Mouse (Mus musculus) heart, embryonic 14.5 days (tissue): Measurements from ENCODE around the gene Narfl. TPM values are rescaled to one million over a fixed set of nuclear protein-coding genes. Genes with fewer than 3 reads are reported as not detected.

ENCODE experiments used
- ATAC-seq: fragments of 200-750 bp; cut with Nextera tagmentation; 2 replicates; pipeline ENCODE4 v1.8.0; 2017; ENCODE audit warnings: low read depth, moderate TSS enrichment; ENCODE audit not compliant: insufficient number of reproducible peaks, insufficient read depth, low FRiP score
- H3K27ac ChIP-seq, 2 experiments: fragments of 200-500 bp in 1 of 2; fragments of 300-500 bp in 1 of 2; sonication (generic) in 1 of 2; replicated peaks in 1 of 2; 2 replicates each; pipeline ENCODE4 v1.5.1; 2012 to 2014; ENCODE audit warnings: low read depth in 2 of 2, low read length in 2 of 2, control low read depth in 1 of 2, mild to moderate bottlenecking in 1 of 2, mixed read lengths in 1 of 2; ENCODE audit not compliant: control insufficient read depth in 1 of 2, insufficient read depth in 1 of 2
- H3K27me3 ChIP-seq: fragments of 300-500 bp; sonication (generic); 2 replicates; pipeline ENCODE4 v1.6.1; 2014; ENCODE audit warnings: mild to moderate bottlenecking, low read length, control low read depth; ENCODE audit not compliant: control insufficient read depth, insufficient read depth
- H3K36me3 ChIP-seq: fragments of 300-500 bp; sonication (generic); 2 replicates; pipeline ENCODE4 v1.6.1; 2014; ENCODE audit warnings: mild to moderate bottlenecking, control low read depth, low read length, mixed read lengths; ENCODE audit not compliant: control insufficient read depth, insufficient read depth
- H3K4me1 ChIP-seq, 2 experiments: fragments of 200-500 bp in 1 of 2; fragments of 300-500 bp in 1 of 2; sonication (generic) in 1 of 2; 2 replicates each; pipeline ENCODE4 v1.6.1; 2012 to 2014; ENCODE audit warnings: low read length in 2 of 2, control low read depth in 1 of 2, mixed read lengths in 1 of 2; ENCODE audit not compliant: control insufficient read depth in 2 of 2, insufficient read depth in 2 of 2
- H3K4me2 ChIP-seq: fragments of 300-500 bp; sonication (generic); 2 replicates; pipeline ENCODE4 v1.6.1; 2014; ENCODE audit warnings: mild to moderate bottlenecking, low read length
- H3K4me3 ChIP-seq, 2 experiments: fragments of 200-500 bp in 1 of 2; fragments of 300-500 bp in 1 of 2; sonication (generic) in 1 of 2; 2 replicates each; pipeline ENCODE4 v1.5.1; 2012 to 2014; ENCODE audit warnings: low read length in 2 of 2, mild to moderate bottlenecking in 2 of 2, control low read depth in 1 of 2, low read depth in 1 of 2, moderate library complexity in 1 of 2; ENCODE audit not compliant: control insufficient read depth in 1 of 2, insufficient read depth in 1 of 2
- H3K9ac ChIP-seq: fragments of 300-500 bp; sonication (generic); 2 replicates; pipeline ENCODE4 v1.6.1; 2014; ENCODE audit warnings: mild to moderate bottlenecking, low read length
- H3K9me3 ChIP-seq: fragments of 300-500 bp; sonication (generic); 2 replicates; pipeline ENCODE4 v1.6.1; 2016; ENCODE audit warnings: low read length, control low read depth; ENCODE audit not compliant: control insufficient read depth
- WGBS: fragments of 180-500 bp; shearing (Covaris S2); extraction: QIAGEN DNeasy Blood & Tissue Kit; methylation state at CpG from one replicate; pipeline ENCODE4 v1.1.7; 2014; 5-methylcytosine and 5-hydroxymethylcytosine counted together
- polyA plus RNA-seq: library from polyadenylated mRNA; unstranded; fragments of >200 nt; fragmentation: Nextera tagmentation; extraction: Ambion mirVana; gene quantifications from 2 replicates; pipeline ENCODE4 v1.2.1, GENCODE M21; 2014

Narfl gene
- polyA plus RNA-seq, 1 experiment from 2014 or later, result 37.2 TPM

DNA sequence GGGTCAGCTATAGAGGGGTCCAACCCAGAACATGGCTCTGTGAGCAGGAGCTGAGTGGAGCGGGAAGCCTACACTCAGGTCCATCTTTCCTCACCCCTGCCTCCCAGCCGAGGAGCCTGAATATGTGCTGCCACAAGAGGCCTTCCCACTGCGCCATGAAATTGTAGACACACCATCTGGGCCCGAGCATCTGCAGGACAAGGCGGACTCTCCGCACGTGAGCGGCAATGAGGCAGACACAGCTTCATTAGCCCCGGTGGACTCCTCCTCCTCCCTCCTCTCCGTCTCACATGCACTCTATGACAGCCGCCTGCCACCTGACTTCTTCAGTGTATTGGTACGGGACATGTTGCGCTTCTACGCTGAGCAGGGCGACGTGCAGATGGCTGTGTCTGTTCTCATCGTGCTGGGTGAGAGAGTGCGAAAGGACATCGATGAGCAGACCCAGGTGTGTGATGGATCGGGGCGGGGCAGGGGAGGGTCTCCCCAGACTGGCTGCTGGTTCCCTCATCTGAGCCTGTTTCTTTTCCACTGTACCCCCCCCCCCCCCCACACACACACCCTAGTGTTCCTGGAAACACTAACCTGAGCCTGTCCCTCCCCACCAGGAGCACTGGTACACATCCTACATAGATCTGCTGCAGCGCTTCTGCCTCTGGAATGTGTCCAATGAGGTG is 54.1 kb downstream of the Narfl start:
- Histone ChIP-seq H3K4me1 (peaks cover 26 to 41% of the 10 kb centered on the region in 2 experiments), H3K9me3 (no peaks in the 10 kb centered on the region), H3K4me3 (no peak overlapping the region), H3K36me3 (peaks cover 48% of the 10 kb centered on the region), H3K9ac (no peak overlapping the region), H3K4me2 (no peak overlapping the region), H3K27ac (no peak overlapping the region), H3K27me3 (peaks cover under 1% of the 10 kb centered on the region; the same call in 1 of the 2 replicates)
- no peak for ATAC-seq
- WGBS, result 91% methylated on average over 22 of the region's 22 CpGs

DNA sequence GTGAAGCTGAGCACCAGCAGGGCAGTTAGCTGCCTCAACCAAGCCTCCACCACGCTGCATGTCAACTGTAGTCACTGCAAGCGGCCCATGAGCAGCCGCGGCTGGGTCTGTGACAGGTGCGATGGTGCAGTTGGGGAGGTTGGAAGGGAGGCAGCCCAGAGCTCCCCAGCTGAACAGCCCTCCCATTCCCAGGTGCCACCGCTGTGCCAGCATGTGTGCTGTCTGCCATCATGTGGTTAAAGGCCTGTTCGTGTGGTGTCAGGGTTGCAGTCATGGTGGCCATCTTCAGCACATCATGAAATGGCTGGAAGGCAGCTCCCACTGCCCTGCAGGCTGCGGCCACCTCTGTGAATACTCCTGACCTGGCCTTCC is 54.6 kb downstream of the Narfl start:
- Histone ChIP-seq H3K9ac (peak overlapping the region; percentile 77), H3K27me3 (no peaks in the 10 kb centered on the region), H3K4me2 (peak overlapping the region; percentile 70), H3K4me3 (peak overlapping the region; percentile 54 to 72), H3K9me3 (no peaks in the 10 kb centered on the region), H3K27ac (peak overlapping the region; percentile 75 to 85; a peak in 3 of 4 replicates), H3K4me1 (peaks cover 26 to 41% of the 10 kb centered on the region in 2 experiments), H3K36me3 (peaks cover 48% of the 10 kb centered on the region)
- no peak for ATAC-seq
- 85% methylated on average over 8 of the region's 8 CpGs for WGBS

DNA sequence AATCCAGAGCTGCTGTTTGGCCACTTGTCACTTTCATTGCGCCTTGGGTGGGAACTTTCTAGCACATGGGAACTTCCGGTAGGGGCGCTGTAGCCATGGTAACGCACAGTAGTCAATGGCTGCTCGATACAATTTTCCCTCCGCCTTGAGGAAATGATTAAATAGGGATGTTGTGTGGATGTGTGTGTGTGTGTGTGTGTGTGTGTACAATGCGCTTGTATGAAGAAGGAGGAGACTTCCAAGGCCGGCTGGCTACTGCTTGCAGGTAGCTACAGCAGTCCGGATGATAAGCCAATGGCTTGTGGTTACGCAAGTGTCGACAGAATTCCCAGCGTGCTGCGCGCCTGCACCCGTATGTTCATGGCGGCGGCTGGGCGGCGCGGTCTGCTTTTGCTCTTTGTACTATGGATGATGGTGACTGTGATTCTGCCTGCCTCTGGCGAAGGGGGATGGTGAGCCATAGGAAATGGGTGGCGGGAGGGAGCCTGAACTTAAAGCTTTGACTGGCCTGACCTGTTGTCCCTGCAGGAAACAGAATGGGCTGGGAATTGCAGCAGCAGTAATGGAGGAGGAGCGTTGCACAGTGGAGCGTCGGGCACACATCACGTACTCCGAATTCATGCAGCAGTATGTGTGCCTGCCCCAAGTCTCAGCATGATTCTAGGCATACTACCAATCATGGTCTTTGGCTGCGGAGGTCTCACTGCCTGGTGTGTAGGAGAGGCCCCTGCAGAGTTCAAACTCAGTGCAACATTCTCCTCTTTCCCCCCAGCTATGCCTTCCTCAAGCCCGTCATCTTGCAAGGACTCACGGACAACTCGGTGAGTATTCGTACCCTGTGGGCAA is 55.4 kb downstream of the Narfl start, which contains the start of gene Jmjd8:
Gene Jmjd8, plus strand, starts transcription at position 156 of the 846 bp plus-strand sequence.
- H3K4me1 ChIP-seq, result peaks cover 24 to 38% of the 10 kb centered on the region in 2 experiments

DNA sequence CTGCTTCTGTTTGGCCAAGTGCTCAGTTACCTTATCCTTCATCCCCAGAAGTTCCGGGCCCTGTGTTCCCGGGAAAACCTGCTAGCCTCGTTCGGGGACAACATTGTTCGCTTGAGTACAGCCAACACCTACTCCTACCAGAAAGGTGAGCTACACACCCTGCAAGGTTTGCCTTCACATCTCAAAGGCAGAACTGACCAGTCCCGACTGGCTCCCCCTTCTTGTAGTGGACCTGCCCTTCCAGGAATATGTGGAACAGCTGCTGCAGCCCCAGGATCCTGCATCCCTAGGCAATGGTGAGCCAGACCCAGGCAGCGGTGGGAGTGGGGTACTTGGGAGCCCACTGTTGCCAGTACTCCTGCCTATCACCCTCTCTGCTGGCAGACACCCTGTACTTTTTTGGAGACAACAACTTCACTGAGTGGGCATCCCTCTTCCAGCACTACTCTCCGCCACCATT is 56.0 kb downstream of the Narfl start:
- peaks cover 18 to 38% of the 10 kb centered on the region in 2 experiments for H3K4me1 ChIP-seq
- 35% methylated on average over 8 of the region's 8 CpGs for WGBS
- no peak for ATAC-seq

More for the DNA sequence above, 55.4 kb downstream of the Narfl start, which contains the start of gene Jmjd8:
- H3K9me3 ChIP-seq, result no peaks in the 10 kb centered on the region
- ATAC-seq, result no peak
- peak within 1 kb of the TSS; percentile 54 to 72 for H3K4me3 ChIP-seq
- H3K4me2 ChIP-seq, result peak within 1 kb of the TSS; percentile 70
- no peaks in the 10 kb centered on the region for H3K27me3 ChIP-seq
- WGBS, result 1% methylated on average over 32 of the region's 32 CpGs
- H3K9ac ChIP-seq, result peak within 1 kb of the TSS; percentile 77
- peak within 1 kb of the TSS; percentile 75 to 85 for H3K27ac ChIP-seq
- peaks cover 48% of the 10 kb centered on the region for H3K36me3 ChIP-seq

DNA sequence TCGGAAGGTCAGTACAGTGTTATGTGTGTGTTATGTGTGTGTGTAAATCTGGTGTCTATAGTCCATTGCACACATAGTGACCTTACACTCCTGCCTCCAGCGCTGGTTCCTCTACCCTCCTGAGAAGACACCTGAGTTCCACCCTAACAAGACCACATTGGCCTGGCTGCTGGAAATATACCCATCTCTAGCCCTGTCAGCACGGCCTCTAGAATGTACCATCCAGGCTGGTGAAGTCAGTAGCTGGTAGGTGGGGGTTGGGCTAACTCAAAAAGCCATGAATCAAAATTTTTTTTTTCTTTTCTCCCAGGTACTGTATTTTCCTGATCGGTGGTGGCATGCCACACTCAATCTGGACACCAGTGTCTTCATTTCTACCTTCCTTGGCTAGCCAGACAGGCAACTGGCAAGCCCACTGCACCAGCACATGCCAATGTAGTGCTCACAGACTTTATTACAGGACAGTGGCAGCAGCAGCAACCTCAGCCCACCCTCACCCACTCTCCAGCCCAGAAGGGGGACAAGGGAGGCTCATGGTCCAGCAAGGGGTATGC is 56.7 kb downstream of the Narfl start:
- no peak overlapping the region for H3K27ac ChIP-seq
- peaks cover 22 to 43% of the 10 kb centered on the region in 2 experiments for H3K4me1 ChIP-seq
- WGBS, result 78% methylated on average over 4 of the region's 4 CpGs
- H3K27me3 ChIP-seq, result no peaks in the 10 kb centered on the region
- no peak overlapping the region; the same call in 1 of the 2 replicates for H3K9ac ChIP-seq
- no peak overlapping the region for H3K4me3 ChIP-seq
- H3K36me3 ChIP-seq, result peaks cover 56% of the 10 kb centered on the region
- peak overlapping the region; percentile 70; the same call in 1 of the 2 replicates for H3K4me2 ChIP-seq
- no peak for ATAC-seq
- H3K9me3 ChIP-seq, result no peaks in the 10 kb centered on the region

More for the DNA sequence above, 56.0 kb downstream of the Narfl start:
- peaks cover 49% of the 10 kb centered on the region for H3K36me3 ChIP-seq
- H3K9me3 ChIP-seq, result no peaks in the 10 kb centered on the region
- H3K9ac ChIP-seq, result peak overlapping the region; percentile 77
- peak overlapping the region; percentile 70 for H3K4me2 ChIP-seq
- no peaks in the 10 kb centered on the region for H3K27me3 ChIP-seq
- peak overlapping the region; percentile 54 to 72 for H3K4me3 ChIP-seq
- H3K27ac ChIP-seq, result peak overlapping the region; percentile 75 to 85; a peak in 3 of 4 replicates

DNA sequence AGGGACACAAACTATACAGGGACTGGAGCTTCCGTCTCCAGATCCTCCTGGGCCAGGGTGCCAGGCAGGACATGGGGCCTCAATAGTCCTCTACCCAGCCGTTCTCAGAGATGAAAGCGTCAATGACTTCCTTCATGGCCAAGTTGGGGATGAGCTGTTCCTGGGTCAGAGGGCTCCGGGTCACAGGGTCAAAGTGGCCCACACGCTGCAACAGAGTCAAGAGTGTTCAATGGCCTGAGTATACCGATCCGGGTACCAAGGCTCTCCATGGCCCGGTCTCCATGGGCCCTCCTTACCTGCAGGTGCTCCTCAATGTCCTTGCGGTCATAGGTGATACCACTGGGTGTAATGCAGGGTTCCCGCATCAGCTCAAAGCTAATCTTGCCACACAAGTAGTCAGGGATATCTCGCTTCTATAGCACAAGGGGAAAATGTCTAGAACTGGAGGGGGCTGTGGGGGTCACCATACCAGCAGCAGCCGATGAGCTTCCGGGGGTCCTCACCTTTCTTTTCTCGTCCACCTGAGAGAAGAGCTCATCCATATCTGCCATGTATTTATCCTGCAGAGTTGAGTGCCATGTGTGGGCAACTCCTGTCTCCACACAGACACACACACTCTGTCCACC is 57.3 kb downstream of the Narfl start:
- ATAC-seq, result no peak
- H3K4me2 ChIP-seq, result peak overlapping the region; percentile 91

More for the DNA sequence above, 57.3 kb downstream of the Narfl start:
- WGBS, result 83% methylated on average over 14 of the region's 14 CpGs
- 0 out of 4 replicates have a peak overlapping the region, but pooled peaks of 1 of the 2 experiments have one; percentile 5 for H3K27ac ChIP-seq
- H3K36me3 ChIP-seq, result peaks cover 60% of the 10 kb centered on the region
- H3K27me3 ChIP-seq, result no peaks in the 10 kb centered on the region
- H3K9ac ChIP-seq, result no peak overlapping the region; the same call in 1 of the 2 replicates
- H3K9me3 ChIP-seq, result no peaks in the 10 kb centered on the region
- H3K4me1 ChIP-seq, result peaks cover 22 to 50% of the 10 kb centered on the region in 2 experiments
- H3K4me3 ChIP-seq, result peak overlapping the region in 1 of 2 experiments; percentile 57; a peak in 1 of 4 replicates
